Mouse (Mus musculus) kidney, adult 11 months (tissue): ENCODE measurements around the gene Troap.

Experiments used
- DNase-seq: peaks from one replicate; pipeline ENCODE4 v3.0.0; 2022

Gene Troap

GRCm38 (mm10) chr15:99087253-99088075, 13.1 kb downstream of the Troap start, which contains the start of gene C1ql4:
C1ql4 (minus strand) TSS chr15:99087817.
- DNase-seq: no peak

GRCm38 (mm10) chr15:99088292-99088691, 13.9 kb downstream of the Troap start:
- DNase-seq: peak; percentile 59

GRCm38 (mm10) chr15:99089069-99089468, 14.7 kb downstream of the Troap start:
- no peak for DNase-seq

GRCm38 (mm10) chr15:99092870-99093269, 18.5 kb downstream of the Troap start, which contains the start of gene Dnajc22:
Dnajc22 (plus strand) TSS chr15:99093170.
- no peak for DNase-seq

- no peak for DNase-seq
Observed at GRCm38 (mm10) chr15:99093291-99094258, 19.2 kb downstream of the Troap start.

- no peak for DNase-seq
Observed at GRCm38 (mm10) chr15:99094631-99095270, 20.4 kb downstream of the Troap start.

- no peak for DNase-seq
Observed at GRCm38 (mm10) chr15:99095356-99095755, 21.0 kb downstream of the Troap start.

GRCm38 (mm10) chr15:99096061-99096793, 21.9 kb downstream of the Troap start:
- DNase-seq: no peak

GRCm38 (mm10) chr15:99096831-99097500, 22.6 kb downstream of the Troap start:
- DNase-seq: no peak

- DNase-seq: no peak
Observed at GRCm38 (mm10) chr15:99097840-99098492, 23.6 kb downstream of the Troap start.

- no peak for DNase-seq
Observed at GRCm38 (mm10) chr15:99098493-99098861, 24.1 kb downstream of the Troap start.

GRCm38 (mm10) chr15:99099139-99099556, 24.8 kb downstream of the Troap start:
- DNase-seq: peak; percentile 89

- no peak for DNase-seq
Observed at GRCm38 (mm10) chr15:99099984-99100383, 25.6 kb downstream of the Troap start.

GRCm38 (mm10) chr15:99105238-99105637, 30.9 kb downstream of the Troap start:
- DNase-seq: no peak

GRCm38 (mm10) chr15:99107866-99108265, 33.5 kb downstream of the Troap start:
- no peak for DNase-seq

- DNase-seq: no peak
Observed at GRCm38 (mm10) chr15:99111139-99111538, 36.8 kb downstream of the Troap start.

- no peak for DNase-seq
Observed at GRCm38 (mm10) chr15:99111809-99112208, 37.4 kb downstream of the Troap start.

GRCm38 (mm10) chr15:99112843-99113395, 38.5 kb downstream of the Troap start:
- no peak for DNase-seq

GRCm38 (mm10) chr15:99113396-99113975, 39.1 kb downstream of the Troap start:
- DNase-seq: no peak

GRCm38 (mm10) chr15:99114312-99115064, 40.1 kb downstream of the Troap start:
- DNase-seq: no peak
